Mouse (Mus musculus) myocyte (in vitro differentiated cells): ENCODE data around the gene Srgap3. TPM values are rescaled to one million over a fixed set of nuclear protein-coding genes. Genes with fewer than 3 reads are reported as not detected.

Experiments used
- H3K27me3 ChIP-seq: one replicate; pipeline ENCODE4 v1.6.1; 2011; ENCODE audit not compliant: control insufficient read depth, insufficient read depth, insufficient read length
- H3K36me3 ChIP-seq: one replicate; pipeline ENCODE4 v1.6.1; 2011; ENCODE audit not compliant: control insufficient read depth, insufficient read depth
- H3K4me2 ChIP-seq: one replicate; pipeline ENCODE4 v1.6.1; 2011; ENCODE audit warnings: low read depth, control low read depth
- H3K4me3 ChIP-seq: one replicate; pipeline ENCODE4 v1.5.1; 2011; ENCODE audit warnings: mild to moderate bottlenecking, control low read depth, moderate library complexity
- H3K79me2 ChIP-seq: one replicate; pipeline ENCODE4 v1.6.1; 2011; ENCODE audit not compliant: control insufficient read depth, insufficient read depth
- H3ac ChIP-seq: one replicate; pipeline ENCODE4 v1.6.1; 2011; ENCODE audit not compliant: control insufficient read depth, insufficient read length
- CEBPB ChIP-seq: IDR thresholded peaks from 2 replicates; pipeline ENCODE4 v1.6.1; 2011; ENCODE audit warnings: mild to moderate bottlenecking, moderate library complexity; ENCODE audit not compliant: poor library complexity, insufficient read depth, severe bottlenecking
- E2F4 ChIP-seq: IDR thresholded peaks from one replicate; pipeline ENCODE4 v1.6.1; 2011; ENCODE audit warnings: mild to moderate bottlenecking, control low read depth, moderate library complexity; ENCODE audit not compliant: insufficient read depth
- MAX ChIP-seq: IDR thresholded peaks from one replicate; pipeline ENCODE4 v1.6.1; 2011; ENCODE audit warnings: low read depth, mild to moderate bottlenecking, control low read depth
- MYOD1 ChIP-seq, 3 experiments: IDR thresholded peaks; one replicate each; pipeline ENCODE4 v1.6.1; 2011; ENCODE audit warnings: control low read depth in 2 of 3, low read depth in 2 of 3, mild to moderate bottlenecking in 2 of 3, moderate library complexity in 1 of 3; ENCODE audit not compliant: insufficient read length in 2 of 3, control insufficient read depth in 1 of 3
- MYOG ChIP-seq, 3 experiments: IDR thresholded peaks; one replicate each; pipeline ENCODE4 v1.6.1; 2011; ENCODE audit warnings: control low read depth in 2 of 3, low read depth in 2 of 3, mild to moderate bottlenecking in 2 of 3; ENCODE audit not compliant: insufficient read length in 2 of 3, control insufficient read depth in 1 of 3, insufficient read depth in 1 of 3
- POLR2A ChIP-seq: IDR thresholded peaks from one replicate; pipeline ENCODE4 v1.6.1; 2011; ENCODE audit warnings: low read depth, mild to moderate bottlenecking, control low read depth, moderate library complexity; ENCODE audit not compliant: insufficient read length
- POLR2AphosphoS2 ChIP-seq: IDR thresholded peaks from one replicate; pipeline ENCODE4 v1.6.1; 2011; ENCODE audit warnings: low read depth, control low read depth; ENCODE audit not compliant: insufficient read length
- REST ChIP-seq: IDR thresholded peaks from one replicate; pipeline ENCODE4 v1.6.1; 2011; ENCODE audit warnings: mild to moderate bottlenecking, control low read depth, moderate library complexity; ENCODE audit not compliant: insufficient read depth, insufficient read length
- SRF ChIP-seq: IDR thresholded peaks from one replicate; pipeline ENCODE4 v1.6.1; 2011; ENCODE audit warnings: low read depth; ENCODE audit not compliant: control insufficient read depth, insufficient read length
- TCF12 ChIP-seq: IDR thresholded peaks from one replicate; pipeline ENCODE4 v1.6.1; 2011; ENCODE audit warnings: mild to moderate bottlenecking, control low read depth; ENCODE audit not compliant: poor library complexity, insufficient read depth, severe bottlenecking
- TCF3 ChIP-seq: IDR thresholded peaks from one replicate; pipeline ENCODE4 v1.6.1; 2011; ENCODE audit warnings: low read depth, control low read depth; ENCODE audit not compliant: insufficient read length
- USF1 ChIP-seq: IDR thresholded peaks from one replicate; pipeline ENCODE4 v1.6.1; 2011; ENCODE audit warnings: low read depth, mild to moderate bottlenecking, control low read depth, moderate library complexity
- polyA plus RNA-seq: library from polyadenylated mRNA; unstranded; fragments of >200 nt; fragmentation: generic; extraction: Trizol; gene quantifications from one replicate; pipeline ENCODE4 v1.2.1, GENCODE M21; 2012; ENCODE audit warnings: missing spikeins

Srgap3 gene
- polyA plus RNA-seq, 1 experiment = 6.9 TPM

DNA sequence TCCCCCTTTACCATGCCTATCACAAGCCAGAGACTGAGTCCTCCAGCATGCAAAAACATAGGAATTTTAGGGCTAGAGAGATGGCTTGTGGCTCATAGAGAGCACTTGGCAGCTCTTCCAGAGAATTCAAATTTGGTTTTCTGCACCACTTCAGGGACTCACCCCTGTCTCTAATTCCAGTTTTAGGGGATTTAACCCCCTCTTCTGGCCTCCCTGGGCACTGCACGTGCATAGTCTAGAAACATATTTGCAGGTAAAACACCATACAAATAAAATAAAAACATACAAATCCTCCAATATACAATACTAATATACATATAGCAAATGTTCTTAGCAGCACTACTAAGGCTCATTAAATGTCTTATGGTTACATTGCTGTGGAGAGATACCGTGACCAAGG is 4.2 kb upstream of the Srgap3 start:
- H3K4me3 ChIP-seq = no peak overlapping the region
- TF ChIP-seq SRF = no peak
- no peak for TF ChIP-seq CEBPB
- TF ChIP-seq MYOG (IDR thresholded peaks at IDR 0.05; ENCODE audit: control insufficient read depth in 1 of 3, insufficient read depth in 1 of 3, insufficient read length in 2 of 3, low read depth in 2 of 3) = no peak
- TF ChIP-seq MYOD1 (IDR thresholded peaks at IDR 0.05; ENCODE audit: control insufficient read depth in 1 of 3, insufficient read length in 2 of 3, low read depth in 2 of 3) = no peak
- no peak for TF ChIP-seq POLR2AphosphoS2
- no peaks in the 10 kb centered on the region for H3K36me3 ChIP-seq
- H3K79me2 ChIP-seq = no peaks in the 10 kb centered on the region
- no peak overlapping the region for H3K4me2 ChIP-seq
- no peak overlapping the region for H3ac ChIP-seq
- no peaks in the 10 kb centered on the region for H3K27me3 ChIP-seq

DNA sequence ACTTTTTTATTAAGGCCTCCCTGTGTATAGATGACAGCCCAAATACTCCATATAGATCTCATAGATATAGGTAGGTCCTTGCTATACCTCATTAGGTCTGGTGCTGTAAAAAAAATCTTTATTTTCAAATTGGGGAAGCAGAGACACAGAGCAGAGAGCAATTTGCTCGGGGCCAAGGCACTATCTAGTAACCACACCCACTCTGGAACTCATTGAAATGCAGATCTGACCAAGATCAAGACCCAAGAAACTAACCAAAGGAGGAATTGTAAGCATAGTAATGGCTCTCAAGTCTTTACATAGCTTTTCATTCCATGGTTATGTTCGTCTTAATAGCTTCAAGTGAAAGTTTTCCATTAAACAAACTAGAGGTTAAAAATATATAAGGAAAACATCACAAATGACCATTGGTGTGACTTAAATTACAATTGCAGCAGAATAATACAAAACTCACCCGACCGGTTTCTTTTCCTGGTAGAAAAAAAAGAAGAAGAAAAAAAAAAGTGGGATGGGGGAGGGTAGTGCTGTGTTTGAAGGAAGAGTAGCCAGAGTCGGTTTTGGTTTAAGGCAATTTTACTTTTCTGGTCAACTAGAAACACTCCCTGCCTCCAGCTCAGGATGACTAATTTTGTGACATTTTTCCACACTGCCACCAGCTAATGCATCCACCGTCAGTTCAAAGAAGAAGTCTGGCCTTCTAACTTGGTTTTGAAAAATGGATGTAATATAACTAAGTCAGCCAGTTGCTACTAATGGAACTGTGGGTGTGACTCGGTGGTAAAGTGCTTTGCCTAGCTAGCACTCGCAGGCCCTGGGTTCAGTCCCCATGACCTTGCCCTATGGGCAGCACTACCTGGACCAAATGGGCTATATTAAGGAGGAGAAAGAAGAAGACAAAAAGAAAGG is 3.4 kb upstream of the Srgap3 start:
- H3K4me3 ChIP-seq = no peak overlapping the region
- peaks cover 6% of the 10 kb centered on the region for H3K79me2 ChIP-seq
- H3K27me3 ChIP-seq = no peaks in the 10 kb centered on the region
- TF ChIP-seq USF1 (no peak), TCF12 (no peak), MAX (no peak), POLR2A (no peak), CEBPB (no peak)
- no peaks in the 10 kb centered on the region for H3K36me3 ChIP-seq
- H3K4me2 ChIP-seq = peak overlapping the region; percentile 14
- H3ac ChIP-seq = no peak overlapping the region

- Histone ChIP-seq H3K79me2 (peaks cover 19% of the 10 kb centered on the region), H3K4me3 (no peak overlapping the region)
Measured at GRCm38 (mm10) chr6:112949220-112949619, 2.2 kb upstream of the Srgap3 start.

GRCm38 (mm10) chr6:112948416-112948815 is 1.4 kb upstream of the Srgap3 start:
- TF ChIP-seq MYOD1 (IDR thresholded peaks at IDR 0.05; ENCODE audit: control insufficient read depth in 1 of 3, insufficient read length in 2 of 3, low read depth in 2 of 3) = peak in 2 of 3 experiments; percentile 74 to 95
- no peak for TF ChIP-seq MAX
- peak; percentile 22 for TF ChIP-seq TCF12
- no peak for TF ChIP-seq TCF3
- peak; percentile 65 to 94 (median 75) for TF ChIP-seq MYOG (IDR thresholded peaks at IDR 0.05; ENCODE audit: control insufficient read depth in 1 of 3, insufficient read depth in 1 of 3, insufficient read length in 2 of 3, low read depth in 2 of 3)
- no peak for TF ChIP-seq REST
- no peak for TF ChIP-seq E2F4
- no peak for TF ChIP-seq SRF
- TF ChIP-seq POLR2AphosphoS2 = no peak
- TF ChIP-seq POLR2A = no peak
- no peak for TF ChIP-seq USF1
- TF ChIP-seq CEBPB = no peak
- Histone ChIP-seq H3K4me3 (no peak overlapping the region), H3K79me2 (peaks cover 27% of the 10 kb centered on the region), H3K36me3 (no peaks in the 10 kb centered on the region), H3K4me2 (peak overlapping the region; percentile 75), H3ac (no peak overlapping the region), H3K27me3 (no peaks in the 10 kb centered on the region)

More at GRCm38 (mm10) chr6:112949220-112949619, 2.2 kb upstream of the Srgap3 start:
- Histone ChIP-seq H3K27me3 (no peaks in the 10 kb centered on the region), H3K4me2 (peak overlapping the region; percentile 75), H3ac (no peak overlapping the region), H3K36me3 (no peaks in the 10 kb centered on the region)
- TF ChIP-seq CEBPB (no peak), E2F4 (no peak), REST (no peak), USF1 (no peak), SRF (no peak), POLR2AphosphoS2 (no peak), MYOG (IDR thresholded peaks at IDR 0.05; ENCODE audit: control insufficient read depth in 1 of 3, insufficient read depth in 1 of 3, insufficient read length in 2 of 3, low read depth in 2 of 3) (no peak), TCF3 (no peak), MAX (no peak), POLR2A (no peak), TCF12 (no peak)
